Mouse (Mus musculus): ENCODE results near the gene Mlana. TPM values are rescaled to one million over a fixed set of nuclear protein-coding genes. Genes with fewer than 3 reads are reported as not detected.

Mlana gene
- polyA plus RNA-seq, 1 experiment from 2014 or later = not detected

GRCm38 (mm10) chr19:29709461-29709860 lies 11.8 kb downstream of the Mlana start:
- WGBS = 71% methylated on average over 3 of the region's 3 CpGs
- H3K4me2 ChIP-seq = no peak overlapping the region
- 0 out of 2 replicates have a peak, but pooled peaks cover 3% of the 10 kb centered on the region for H3K36me3 ChIP-seq
- H3K27me3 ChIP-seq = no peaks in the 10 kb centered on the region
- H3K27ac ChIP-seq = no peak overlapping the region
- peaks cover 11% of the 10 kb centered on the region for H3K4me1 ChIP-seq
- ATAC-seq (replicated peaks; ENCODE audit: low FRiP score) = no peak
- no peak overlapping the region for H3K9ac ChIP-seq
- no peaks in the 10 kb centered on the region for H3K9me3 ChIP-seq (replicated peaks)
- H3K4me3 ChIP-seq (replicated peaks) = no peak overlapping the region

GRCm38 (mm10) chr19:29713451-29713850 lies 15.8 kb downstream of the Mlana start:
- H3K36me3 ChIP-seq = peaks cover 31% of the 10 kb centered on the region
- no peak overlapping the region for H3K4me3 ChIP-seq (replicated peaks)
- H3K9ac ChIP-seq = no peak overlapping the region
- 87% methylated on average over 4 of the region's 4 CpGs for WGBS
- no peaks in the 10 kb centered on the region for H3K27me3 ChIP-seq
- no peak for ATAC-seq (replicated peaks; ENCODE audit: low FRiP score)
- H3K4me2 ChIP-seq = no peak overlapping the region
- H3K4me1 ChIP-seq = peaks cover 5% of the 10 kb centered on the region; the same call in 1 of the 2 replicates
- H3K9me3 ChIP-seq (replicated peaks) = no peaks in the 10 kb centered on the region
- no peak overlapping the region for H3K27ac ChIP-seq

GRCm38 (mm10) chr19:29717854-29718253 lies 20.2 kb downstream of the Mlana start:
- Histone ChIP-seq H3K27me3 (no peaks in the 10 kb centered on the region), H3K4me1 (no peaks in the 10 kb centered on the region), H3K4me2 (no peak overlapping the region), H3K27ac (no peak overlapping the region), H3K9me3 (replicated peaks) (no peaks in the 10 kb centered on the region), H3K9ac (no peak overlapping the region), H3K4me3 (replicated peaks) (no peak overlapping the region), H3K36me3 (peaks cover 51% of the 10 kb centered on the region)
- WGBS = 88% methylated on average over 3 of the region's 3 CpGs
- no peak for ATAC-seq (replicated peaks; ENCODE audit: low FRiP score)

GRCm38 (mm10) chr19:29718476-29718875 lies 20.9 kb downstream of the Mlana start:
- Histone ChIP-seq H3K9ac (no peak overlapping the region), H3K4me3 (replicated peaks) (no peak overlapping the region), H3K36me3 (peaks cover 49% of the 10 kb centered on the region), H3K27me3 (no peaks in the 10 kb centered on the region), H3K27ac (no peak overlapping the region), H3K4me2 (no peak overlapping the region), H3K9me3 (replicated peaks) (no peaks in the 10 kb centered on the region), H3K4me1 (no peaks in the 10 kb centered on the region)
- no peak for ATAC-seq (replicated peaks; ENCODE audit: low FRiP score)
- 95% methylated on average over 3 of the region's 3 CpGs for WGBS

GRCm38 (mm10) chr19:29735421-29735820 lies 37.8 kb downstream of the Mlana start:
- Histone ChIP-seq H3K9me3 (replicated peaks) (no peaks in the 10 kb centered on the region), H3K4me2 (no peak overlapping the region), H3K36me3 (no peaks in the 10 kb centered on the region), H3K4me3 (replicated peaks) (no peak overlapping the region), H3K4me1 (no peaks in the 10 kb centered on the region), H3K9ac (no peak overlapping the region), H3K27me3 (no peaks in the 10 kb centered on the region), H3K27ac (no peak overlapping the region)
- WGBS = 70% methylated on average over 3 of the region's 3 CpGs
- ATAC-seq (replicated peaks; ENCODE audit: low FRiP score) = no peak

- Histone ChIP-seq H3K27ac (no peak overlapping the region), H3K36me3 (no peaks in the 10 kb centered on the region)
- WGBS = 95% methylated on average over 2 of the region's 2 CpGs
Measured at GRCm38 (mm10) chr19:29739608-29740007, 42.0 kb downstream of the Mlana start.

GRCm38 (mm10) chr19:29740661-29741060 lies 43.0 kb downstream of the Mlana start:
- H3K27ac ChIP-seq = no peak overlapping the region
- no peak for ATAC-seq (replicated peaks; ENCODE audit: low FRiP score)
- H3K4me2 ChIP-seq = no peak overlapping the region
- H3K27me3 ChIP-seq = no peaks in the 10 kb centered on the region
- no peak overlapping the region for H3K4me3 ChIP-seq (replicated peaks)
- no peaks in the 10 kb centered on the region for H3K36me3 ChIP-seq
- 76% methylated on average over 1 of the region's 1 CpGs for whole genome bisulfite sequencing
- H3K9me3 ChIP-seq (replicated peaks) = no peaks in the 10 kb centered on the region
- H3K9ac ChIP-seq = no peak overlapping the region
- no peaks in the 10 kb centered on the region for H3K4me1 ChIP-seq

More at GRCm38 (mm10) chr19:29739608-29740007, 42.0 kb downstream of the Mlana start:
- ATAC-seq (replicated peaks; ENCODE audit: low FRiP score) = no peak
- Histone ChIP-seq H3K9me3 (replicated peaks) (no peaks in the 10 kb centered on the region), H3K9ac (no peak overlapping the region), H3K4me2 (no peak overlapping the region), H3K27me3 (no peaks in the 10 kb centered on the region), H3K4me3 (replicated peaks) (no peak overlapping the region), H3K4me1 (no peaks in the 10 kb centered on the region)

GRCm38 (mm10) chr19:29743531-29743930 lies 45.9 kb downstream of the Mlana start:
- Histone ChIP-seq H3K36me3 (peaks cover 4% of the 10 kb centered on the region; the same call in 1 of the 2 replicates), H3K27ac (peak overlapping the region; percentile 72; the same call in 1 of the 2 replicates), H3K9ac (no peak overlapping the region), H3K4me3 (replicated peaks) (0 out of 2 replicates have a peak overlapping the region, but pooled peaks have one; percentile 3), H3K4me2 (peak overlapping the region; percentile 32), H3K4me1 (no peaks in the 10 kb centered on the region), H3K27me3 (no peaks in the 10 kb centered on the region), H3K9me3 (replicated peaks) (no peaks in the 10 kb centered on the region)
- ATAC-seq (replicated peaks; ENCODE audit: low FRiP score) = no peak
- 68% methylated on average over 5 of the region's 5 CpGs for WGBS

GRCm38 (mm10) chr19:29750994-29751393 lies 53.4 kb downstream of the Mlana start:
- no peak for ATAC-seq (replicated peaks; ENCODE audit: low FRiP score)
- H3K4me3 ChIP-seq (replicated peaks) = no peak overlapping the region
- H3K4me2 ChIP-seq = no peak overlapping the region
- 95% methylated on average over 3 of the region's 3 CpGs for WGBS
- H3K27ac ChIP-seq = no peak overlapping the region
- no peaks in the 10 kb centered on the region for H3K4me1 ChIP-seq
- no peaks in the 10 kb centered on the region for H3K9me3 ChIP-seq (replicated peaks)
- H3K36me3 ChIP-seq = peaks cover 17% of the 10 kb centered on the region; the same call in 1 of the 2 replicates
- no peak overlapping the region for H3K9ac ChIP-seq
- no peaks in the 10 kb centered on the region for H3K27me3 ChIP-seq

- Histone ChIP-seq H3K4me1 (no peaks in the 10 kb centered on the region), H3K9me3 (replicated peaks) (no peaks in the 10 kb centered on the region), H3K36me3 (peaks cover 13% of the 10 kb centered on the region; the same call in 1 of the 2 replicates), H3K9ac (no peak overlapping the region), H3K27ac (no peak overlapping the region), H3K4me3 (replicated peaks) (no peak overlapping the region), H3K4me2 (no peak overlapping the region), H3K27me3 (no peaks in the 10 kb centered on the region)
- ATAC-seq (replicated peaks; ENCODE audit: low FRiP score) = no peak
- 92% methylated on average over 2 of the region's 2 CpGs for WGBS
Measured at GRCm38 (mm10) chr19:29753939-29754338, 56.3 kb downstream of the Mlana start.

Other genes with a start within 250 kb of the Mlana start
- 14.2 and 14.6 TPM in 2 replicates for gene Ric1, start 175.5 kb upstream of the Mlana start, polyA plus RNA-seq (2015; fragmentation: Nextera tagmentation; extraction: Ambion mirVana)
- gene Ermp1, start 49.4 kb upstream of the Mlana start, polyA plus RNA-seq (2015; fragmentation: Nextera tagmentation; extraction: Ambion mirVana) = 24.0 and 25.5 TPM in 2 replicates
- 5.6 and 5.7 TPM in 2 replicates for gene 9930021J03Rik, start 108.2 kb downstream of the Mlana start, polyA plus RNA-seq (2015; fragmentation: Nextera tagmentation; extraction: Ambion mirVana)
- 17.3 and 17.4 TPM in 2 replicates for gene Ranbp6, start 115.2 kb downstream of the Mlana start, polyA plus RNA-seq (2015; fragmentation: Nextera tagmentation; extraction: Ambion mirVana)
- 41.7 and 45.2 TPM in 2 replicates for gene Il33, start 227.3 kb downstream of the Mlana start, polyA plus RNA-seq (2015; fragmentation: Nextera tagmentation; extraction: Ambion mirVana)